Mouse (Mus musculus) adrenal gland, adult 10 weeks (tissue): ENCODE results near the gene Acr. TPM values are rescaled to one million over a fixed set of nuclear protein-coding genes. Genes with fewer than 3 reads are reported as not detected.

Source experiments
- polyA plus RNA-seq: library from polyadenylated mRNA; stranded (reverse); fragments of 350-450 nt; fragmentation: Illumina TruSeq; extraction: RNeasy Lipid Tissue Mini Kit (QIAGEN cat#74804); gene quantifications from one replicate; pipeline ENCODE4 v1.2.3, GENCODE M21; 2014; ENCODE audit warnings: low read depth, low replicate concordance

Gene Acr
- polyA plus RNA-seq, result not detected

GRCm38 (mm10) chr15:89568114-89568513, at the start of gene Acr:
TSS of gene Acr (plus strand) at chr15:89568326.

GRCm38 (mm10) chr15:89591723-89592455, 23.8 kb downstream of the Acr start, which contains the start of gene Rabl2:
TSS of gene Rabl2 (minus strand) at chr15:89591923.

Other genes with a start within 250 kb of the Acr start
- gene Adm2, start 245.6 kb upstream of the Acr start, polyA plus RNA-seq, result not detected
- gene Miox, start 233.9 kb upstream of the Acr start, polyA plus RNA-seq, result not detected
- gene Lmf2, start 212.7 kb upstream of the Acr start, polyA plus RNA-seq, result 3.0 TPM
- gene Ncaph2, start 212.6 kb upstream of the Acr start, polyA plus RNA-seq, result 12.4 TPM
- 0.52 TPM for gene Sco2, start 194.5 kb upstream of the Acr start, polyA plus RNA-seq
- not detected for gene Tymp, start 191.3 kb upstream of the Acr start, polyA plus RNA-seq
- gene Odf3b, start 189.0 kb upstream of the Acr start, polyA plus RNA-seq, result not detected
- not detected for gene Klhdc7b, start 183.4 kb upstream of the Acr start, polyA plus RNA-seq
- gene Syce3, start 157.8 kb upstream of the Acr start, polyA plus RNA-seq, result not detected
- 4.1 TPM for gene Cpt1b, start 142.5 kb upstream of the Acr start, polyA plus RNA-seq
- gene C730034F03Rik, start 138.7 kb upstream of the Acr start, polyA plus RNA-seq, result 0.47 TPM
- not detected for gene Gm44502, start 138.6 kb upstream of the Acr start, polyA plus RNA-seq
- 30.0 TPM for gene Chkb, start 138.4 kb upstream of the Acr start, polyA plus RNA-seq
- 2.4 TPM for gene Mapk8ip2, start 114.4 kb upstream of the Acr start, polyA plus RNA-seq
- gene Arsa, start 90.9 kb upstream of the Acr start, polyA plus RNA-seq, result 2.6 TPM
- gene Shank3, start 68.7 kb upstream of the Acr start, polyA plus RNA-seq, result 1.3 TPM
- gene Rabl2, start 23.6 kb downstream of the Acr start, polyA plus RNA-seq, result 6.4 TPM